Mouse (Mus musculus) gastrocnemius, postnatal 4 days (tissue): ENCODE data around the gene Gm19345. TPM values are rescaled to one million over a fixed set of nuclear protein-coding genes. Genes with fewer than 3 reads are reported as not detected.

Experiments
- DNase-seq, 2 experiments: peaks; one replicate each; pipeline ENCODE4 v3.0.0; 2021 to 2022; ENCODE audit warnings: low spot score in 2 of 2, mixed read lengths in 2 of 2
- total RNA-seq, 2 experiments: library from RNA; stranded (reverse); gene quantifications; 2 replicates each; pipeline ENCODE4 v1.2.3; 2021

The Gm19345 gene
- total RNA-seq, 2 experiments from 2014 or later, result not detected

- peak; percentile 85 to 90 for DNase-seq
Observed at GRCm38 (mm10) chr7:19824182-19824973, 27.4 kb upstream of the Gm19345 start.

DNA sequence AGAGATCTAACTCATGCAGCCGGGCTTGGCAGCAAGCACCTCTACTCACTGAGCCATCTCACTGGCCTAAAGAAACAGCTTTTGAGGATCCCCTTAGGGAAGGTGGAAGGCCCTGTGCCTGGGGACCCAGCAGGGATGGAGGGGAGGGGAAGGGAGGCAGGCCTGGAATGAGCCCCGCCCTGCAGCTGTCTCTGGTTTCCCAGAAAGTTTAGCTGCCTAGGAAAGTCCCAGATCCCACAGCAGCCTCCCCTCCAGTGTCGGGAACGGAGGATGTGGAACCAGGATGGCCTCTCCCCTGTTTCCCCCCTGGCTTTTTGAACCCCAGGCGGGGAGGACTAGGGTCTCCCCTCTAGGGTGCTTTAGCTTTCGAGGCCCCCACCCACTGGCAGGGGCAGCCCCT, 25.0 kb upstream of the Gm19345 start:
- peak in 1 of 2 experiments; percentile 45 for DNase-seq

DNA sequence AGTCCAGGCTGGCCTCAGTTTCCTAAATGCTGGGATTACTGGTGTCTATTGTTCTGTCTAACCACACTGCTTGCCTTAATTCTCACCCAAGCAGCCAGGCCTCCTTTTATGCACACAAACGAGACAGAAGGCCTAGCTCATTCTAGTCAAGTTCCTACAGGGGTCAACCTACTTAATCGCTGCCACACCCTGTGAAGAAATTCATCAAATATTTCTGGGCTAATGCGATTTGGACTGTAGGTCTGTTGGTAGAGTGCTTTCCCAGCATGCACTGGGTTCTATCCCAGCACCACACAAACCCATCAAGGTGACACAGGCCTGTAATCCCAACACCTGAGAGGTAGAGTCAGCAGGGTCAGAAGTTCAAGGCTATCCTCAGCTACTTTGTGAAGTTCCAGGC, 22.1 kb upstream of the Gm19345 start:
- DNase-seq, result no peak

DNA sequence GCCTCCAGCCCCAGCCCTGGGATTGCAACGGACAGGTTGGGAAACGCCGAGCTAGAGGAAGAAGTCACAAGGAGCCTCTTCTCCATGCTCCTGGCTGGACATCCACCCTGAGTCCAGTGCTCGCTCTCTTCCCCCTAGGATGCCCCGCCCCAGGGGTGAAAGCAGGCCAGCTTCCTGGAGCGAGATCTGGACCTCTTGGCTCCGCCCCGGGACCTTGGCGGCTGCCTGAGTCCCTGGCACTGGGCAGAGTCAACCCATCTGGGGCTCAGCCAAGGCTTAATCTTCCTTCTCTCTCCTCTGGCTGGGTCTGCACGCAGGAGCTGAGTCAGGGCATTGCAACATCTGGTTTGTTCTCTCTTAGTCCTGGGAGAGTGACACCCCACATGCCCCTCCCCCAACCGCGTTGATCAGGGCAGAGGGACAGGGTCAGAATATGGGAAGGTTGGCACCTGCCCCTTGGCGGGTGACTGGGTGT, 21.1 kb upstream of the Gm19345 start:
- peak; percentile 75 to 84 for DNase-seq

GRCm38 (mm10) chr7:19831837-19832236, 20.0 kb upstream of the Gm19345 start:
- no peak for DNase-seq

DNA sequence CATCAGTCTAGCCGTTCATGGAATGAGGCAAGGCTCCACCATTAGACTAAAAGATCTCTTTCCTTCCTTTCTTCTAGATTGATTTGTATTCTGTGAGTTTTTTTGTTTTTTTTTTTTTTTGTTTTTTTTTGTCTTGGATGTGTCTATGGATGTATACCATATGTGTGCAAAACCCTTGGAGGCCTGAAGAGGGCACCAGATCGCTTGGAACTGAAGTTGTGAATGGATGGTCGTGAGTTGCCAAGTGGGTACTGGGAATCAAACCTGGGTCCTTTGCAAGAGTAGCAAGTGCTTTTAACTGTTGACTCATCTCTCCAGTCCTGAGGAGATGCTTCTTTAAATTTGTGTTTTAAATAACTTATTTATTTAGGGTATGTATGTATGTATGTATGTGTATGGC, 17.7 kb upstream of the Gm19345 start:
- DNase-seq, result no peak

GRCm38 (mm10) chr7:19836843-19837242, 15.0 kb upstream of the Gm19345 start:
- no peak for DNase-seq

GRCm38 (mm10) chr7:19840371-19840770, 11.4 kb upstream of the Gm19345 start:
- DNase-seq, result no peak

DNA sequence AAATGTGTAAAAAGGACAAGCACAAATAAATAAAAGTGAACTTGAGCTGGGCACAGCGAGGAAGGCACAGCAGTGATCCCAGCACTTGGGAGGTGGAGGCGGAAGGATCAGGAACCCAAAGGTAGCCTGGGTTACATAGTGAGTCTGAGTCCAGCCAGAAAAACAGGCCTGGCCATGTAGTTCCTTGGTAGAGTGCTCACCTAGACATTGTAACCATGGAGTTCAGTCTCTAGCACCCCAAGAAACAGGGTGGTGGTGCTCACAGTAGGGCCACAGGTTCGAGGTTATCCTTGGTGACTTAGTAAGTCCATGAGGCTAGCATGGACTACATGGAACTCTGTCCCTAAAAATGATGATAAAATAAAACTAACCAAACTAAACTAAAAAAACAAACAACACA, 10.9 kb upstream of the Gm19345 start:
- no peak for DNase-seq

GRCm38 (mm10) chr7:19841686-19842413, 10.0 kb upstream of the Gm19345 start:
- DNase-seq, result no peak

DNA sequence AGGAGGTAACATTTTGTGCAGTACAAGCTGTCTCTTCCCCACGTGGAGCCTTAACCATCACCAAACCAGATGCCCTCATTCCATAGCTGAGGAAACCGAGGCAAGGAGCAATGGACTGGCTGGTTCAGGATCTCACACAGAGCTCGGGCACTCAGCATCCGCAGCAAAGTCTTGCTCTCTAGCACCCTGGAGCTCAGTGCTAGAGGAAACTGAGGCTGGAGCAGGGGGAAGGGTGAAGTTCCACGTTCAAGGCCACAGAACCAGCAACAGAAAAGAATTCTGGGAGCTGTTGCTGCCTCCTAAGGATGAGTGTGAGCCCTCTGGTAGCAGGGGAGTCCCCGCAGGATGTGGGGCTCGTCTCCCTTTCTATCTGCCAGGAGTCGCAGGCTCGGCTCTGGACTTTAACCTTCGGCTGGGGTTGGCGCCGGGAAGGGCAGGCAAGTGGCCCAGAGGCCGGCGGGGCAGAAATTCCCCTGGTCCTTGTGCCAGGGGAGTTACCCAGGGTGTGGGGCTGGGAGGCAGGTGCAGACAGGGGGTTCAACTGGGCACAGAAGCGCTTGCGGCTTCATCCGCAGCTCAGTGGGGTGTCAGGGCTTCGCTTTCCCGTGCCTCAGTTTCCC, 8.8 kb upstream of the Gm19345 start:
- no peak for DNase-seq

GRCm38 (mm10) chr7:19843561-19843960, 8.2 kb upstream of the Gm19345 start:
- DNase-seq, result peak; percentile 46 to 69

DNA sequence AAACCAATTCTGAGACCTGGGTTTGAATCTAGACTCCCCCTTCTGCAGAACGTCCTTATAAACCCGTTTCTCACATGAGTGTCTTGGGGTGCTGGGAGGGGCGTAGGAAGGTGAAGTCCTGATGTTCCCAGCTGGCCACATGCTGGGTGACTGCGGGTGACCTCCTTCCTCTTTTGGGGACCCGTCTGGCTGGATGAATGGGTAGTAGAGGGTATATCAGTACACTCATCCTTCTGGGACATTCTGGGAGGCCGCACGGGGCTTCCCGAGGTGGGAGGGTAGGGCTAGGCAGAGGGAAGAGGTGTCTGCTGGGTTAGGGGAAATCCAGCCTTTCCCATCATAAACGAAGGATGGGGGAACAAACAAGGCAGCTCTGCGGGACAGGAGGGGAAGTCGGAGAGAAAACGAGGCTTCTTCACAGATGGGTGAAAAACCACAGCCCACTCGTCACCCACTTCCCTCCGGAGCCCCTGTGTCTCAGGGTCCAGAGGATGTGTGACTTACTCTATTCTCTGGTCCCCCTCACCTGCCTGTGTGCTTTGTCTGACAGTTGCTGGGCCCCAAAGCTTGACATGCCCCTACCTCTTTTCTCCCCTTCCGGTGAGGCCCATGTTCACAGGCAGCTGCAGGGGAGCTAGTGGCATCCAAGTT, 7.2 kb upstream of the Gm19345 start:
- DNase-seq, result no peak

DNA sequence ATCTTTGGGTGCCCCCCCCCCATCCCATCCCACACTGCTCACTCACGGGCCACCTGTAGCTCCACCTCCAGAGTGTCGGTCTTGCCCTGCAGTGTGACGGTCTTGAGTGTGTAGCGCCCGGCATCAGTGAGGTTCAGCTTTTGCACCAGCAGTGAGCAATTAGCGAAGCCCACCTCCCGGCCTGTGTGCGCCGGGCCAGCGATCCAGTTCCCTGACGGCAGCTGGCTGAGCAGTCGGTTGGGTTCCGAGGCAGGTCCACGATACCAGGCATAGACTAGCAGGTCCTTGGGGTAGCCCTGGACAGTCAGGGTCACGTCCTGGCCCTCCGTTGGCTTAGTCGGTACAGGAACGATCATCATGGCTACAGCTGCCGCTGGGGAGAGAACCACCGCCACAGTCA, 1.7 kb downstream of the Gm19345 start:
- no peak for DNase-seq

DNA sequence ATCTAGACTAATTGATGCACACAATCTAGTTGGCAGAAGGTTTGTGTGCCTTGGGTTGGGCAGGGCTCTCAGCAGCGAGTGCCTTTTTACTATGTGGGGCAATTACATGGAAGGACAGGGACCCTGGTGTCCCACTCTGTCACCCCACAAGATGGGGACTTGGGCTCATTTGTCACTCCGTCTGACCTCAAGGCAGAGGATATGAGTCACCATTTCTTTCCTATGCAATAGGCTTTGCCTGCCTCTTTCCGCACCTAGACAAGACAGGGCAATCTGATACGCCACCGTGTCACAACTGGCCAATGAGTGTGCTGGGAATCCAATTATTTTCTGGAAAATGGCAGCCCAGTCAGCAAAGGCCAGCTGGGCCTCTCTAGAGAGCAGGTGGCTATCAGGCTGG, 3.9 kb downstream of the Gm19345 start:
- no peak for DNase-seq

- no peak for DNase-seq
Observed at GRCm38 (mm10) chr7:19856283-19856682, 4.5 kb downstream of the Gm19345 start.

DNA sequence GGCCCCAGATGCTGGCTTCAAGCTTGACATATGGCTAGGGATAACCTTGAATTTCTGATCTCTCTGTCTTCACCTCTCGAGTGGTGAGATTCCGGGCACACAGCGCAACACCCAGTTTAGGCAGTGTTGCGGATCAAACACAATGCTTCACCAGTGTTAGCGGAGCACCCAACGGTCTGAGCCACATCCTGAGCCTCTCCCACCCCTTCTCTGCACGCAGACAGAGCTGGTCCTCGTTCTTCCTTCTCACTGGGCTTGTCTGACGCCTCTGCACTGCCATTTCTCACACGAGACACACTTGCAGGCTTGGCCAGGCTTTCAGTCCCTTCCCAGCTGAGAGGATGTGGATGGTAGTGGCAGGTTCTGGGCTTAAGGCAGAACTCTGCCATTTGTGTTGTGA, 7.9 kb downstream of the Gm19345 start:
- DNase-seq, result no peak

- no peak for DNase-seq
Observed at GRCm38 (mm10) chr7:19861199-19861598, 9.4 kb downstream of the Gm19345 start, which contains the start of gene Ceacam16. TSS of gene Ceacam16 (minus strand) at chr7:19861299.

DNA sequence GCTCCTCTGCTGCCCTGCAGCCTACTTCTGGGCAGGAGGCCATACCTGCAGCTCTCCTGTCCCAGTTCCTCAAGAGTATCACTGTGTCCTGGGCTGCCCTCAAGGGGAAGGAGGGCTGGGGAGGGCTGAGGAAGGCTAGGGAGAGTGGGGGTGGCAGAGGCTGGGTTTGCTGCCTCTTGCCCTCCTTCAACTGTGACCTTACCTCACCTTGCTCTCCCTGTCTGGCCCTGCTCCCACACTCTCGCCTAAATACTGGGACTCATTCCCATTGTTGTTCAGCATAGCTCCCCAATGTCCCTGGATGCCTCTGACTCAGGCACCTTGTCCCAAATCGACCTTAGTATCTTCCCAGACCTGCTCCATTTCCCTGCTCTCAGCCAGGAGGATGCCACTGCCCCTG, 12.4 kb downstream of the Gm19345 start:
- no peak for DNase-seq

- no peak for DNase-seq
Observed at GRCm38 (mm10) chr7:19865246-19866036, 13.6 kb downstream of the Gm19345 start.

DNA sequence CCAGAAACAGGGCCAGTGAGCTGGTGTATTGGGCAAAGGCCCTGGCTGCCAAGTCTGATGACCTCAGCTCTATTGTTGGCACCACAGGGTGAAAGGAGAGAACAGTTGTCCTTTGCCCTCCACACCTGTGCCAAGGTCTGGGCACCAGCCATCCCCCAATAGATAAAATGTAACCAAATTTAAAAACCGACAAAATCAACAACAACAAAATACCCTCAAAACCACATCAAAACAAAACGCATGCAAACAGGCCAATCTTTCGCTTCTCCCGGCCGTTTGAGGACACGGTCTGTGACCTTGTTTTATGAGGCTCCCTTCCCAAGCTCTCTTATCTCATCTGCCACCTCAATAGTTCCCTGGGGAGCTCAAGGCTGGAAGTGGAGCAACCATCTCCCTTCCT, 14.7 kb downstream of the Gm19345 start:
- no peak for DNase-seq
